Mouse (Mus musculus): ENCODE data around the gene Kmt2c.
A peak's percentile ranks its signal among the peaks of the same experiment; 100 is the strongest.
"Not testable (repeated sequence)": the region's sequence is repeated elsewhere in the genome, so short reads cannot be mapped to it uniquely, and the experiment has no call there.

Kmt2c gene

DNA sequence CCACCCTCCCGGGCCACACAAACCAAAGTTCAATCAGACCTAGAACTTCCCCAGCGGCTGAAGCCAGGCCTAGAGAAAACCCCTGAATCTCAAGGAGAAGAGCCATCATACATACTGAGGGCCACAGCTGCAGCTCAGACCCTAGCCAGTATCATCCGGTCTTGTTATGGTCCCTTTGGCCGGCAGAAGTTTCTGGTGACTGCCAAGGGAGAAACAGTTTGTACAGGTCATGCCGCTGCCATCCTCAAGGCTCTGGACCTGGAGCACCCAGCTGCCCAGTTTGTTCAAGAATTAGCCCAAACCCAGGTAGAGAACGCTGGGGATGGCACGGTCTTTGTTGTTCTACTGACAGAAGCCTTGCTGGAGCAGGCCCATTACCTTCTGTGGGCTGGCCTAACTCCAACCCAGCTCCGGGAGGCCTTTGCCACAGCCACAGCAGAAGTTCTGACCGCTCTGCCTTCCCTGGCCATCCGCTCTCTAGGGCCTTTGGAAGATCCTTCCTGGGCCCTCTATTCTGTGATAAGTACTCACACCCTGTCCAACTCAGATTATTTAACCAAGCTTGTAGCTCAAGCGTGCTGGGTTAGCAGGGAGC lies 17.8 kb upstream of the Kmt2c start:
- no peak for DNase-seq (ENCODE audit: extremely low spot score, low spot score)

DNA sequence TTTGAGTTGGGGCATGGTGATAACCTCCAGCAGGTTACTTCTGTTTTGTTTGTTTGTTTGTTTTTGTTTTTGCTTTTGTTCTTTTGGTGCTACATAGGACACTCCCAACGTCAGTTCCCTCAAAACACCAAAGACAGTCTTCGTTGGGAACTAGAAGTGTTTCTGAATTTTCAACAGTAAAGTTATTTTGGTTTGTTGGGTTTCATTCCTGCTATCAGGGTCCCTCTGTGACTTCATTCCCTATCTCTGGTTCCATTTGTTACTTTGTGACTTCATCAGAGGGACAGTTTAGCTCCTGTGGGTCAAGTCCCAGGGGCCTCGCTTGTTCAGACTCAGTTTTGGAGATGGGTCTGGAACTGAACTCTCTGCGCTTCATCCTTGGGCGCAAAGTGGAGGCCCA lies 17.2 kb upstream of the Kmt2c start, which contains the start of gene Cct8l1:
Cct8l1 (plus strand) TSS at position 301 of the 400 bp plus-strand sequence.
- DNase-seq (ENCODE audit: extremely low spot score, low spot score) = no peak

DNA sequence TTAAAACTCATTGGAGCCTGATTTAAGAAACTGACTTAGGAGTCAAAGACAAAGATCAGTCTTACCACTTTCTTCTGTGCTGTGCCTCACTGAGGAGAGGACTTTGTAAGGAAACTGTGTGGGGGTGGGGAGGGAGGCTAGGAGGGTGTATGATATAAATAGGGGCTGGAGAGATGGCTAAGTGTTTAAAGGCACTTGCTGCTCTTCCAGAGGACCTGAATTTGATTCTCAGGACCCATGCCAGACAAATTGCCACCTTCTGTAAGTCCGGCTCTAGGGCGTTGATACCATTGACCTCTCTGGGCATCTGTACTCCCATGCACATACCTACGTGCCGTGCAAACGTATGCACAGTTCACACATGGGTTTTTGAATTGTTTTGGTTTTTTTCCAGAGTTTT lies 7.5 kb upstream of the Kmt2c start:
- DNase-seq (ENCODE audit: extremely low spot score, low spot score) = no peak

DNA sequence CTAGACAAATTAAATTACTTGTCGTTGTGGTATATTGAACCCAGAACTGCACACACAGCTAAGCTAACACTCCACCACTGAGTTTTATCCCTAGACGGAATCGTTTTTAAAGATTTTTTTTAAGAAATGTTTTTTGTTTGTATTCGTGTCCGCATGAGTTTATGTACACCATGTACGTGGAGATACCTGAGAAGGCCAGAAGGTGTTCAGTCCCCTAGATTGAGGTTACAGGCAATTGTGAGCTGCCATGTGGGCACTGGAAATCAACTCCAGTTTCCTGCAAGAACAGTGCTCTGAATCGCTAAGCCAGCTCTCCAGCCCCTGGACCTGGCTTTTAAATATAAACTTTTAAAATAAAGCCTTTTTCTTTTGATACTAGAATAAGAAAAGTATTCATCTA lies 2.1 kb upstream of the Kmt2c start:
- no peak for DNase-seq (ENCODE audit: extremely low spot score, low spot score)

DNA sequence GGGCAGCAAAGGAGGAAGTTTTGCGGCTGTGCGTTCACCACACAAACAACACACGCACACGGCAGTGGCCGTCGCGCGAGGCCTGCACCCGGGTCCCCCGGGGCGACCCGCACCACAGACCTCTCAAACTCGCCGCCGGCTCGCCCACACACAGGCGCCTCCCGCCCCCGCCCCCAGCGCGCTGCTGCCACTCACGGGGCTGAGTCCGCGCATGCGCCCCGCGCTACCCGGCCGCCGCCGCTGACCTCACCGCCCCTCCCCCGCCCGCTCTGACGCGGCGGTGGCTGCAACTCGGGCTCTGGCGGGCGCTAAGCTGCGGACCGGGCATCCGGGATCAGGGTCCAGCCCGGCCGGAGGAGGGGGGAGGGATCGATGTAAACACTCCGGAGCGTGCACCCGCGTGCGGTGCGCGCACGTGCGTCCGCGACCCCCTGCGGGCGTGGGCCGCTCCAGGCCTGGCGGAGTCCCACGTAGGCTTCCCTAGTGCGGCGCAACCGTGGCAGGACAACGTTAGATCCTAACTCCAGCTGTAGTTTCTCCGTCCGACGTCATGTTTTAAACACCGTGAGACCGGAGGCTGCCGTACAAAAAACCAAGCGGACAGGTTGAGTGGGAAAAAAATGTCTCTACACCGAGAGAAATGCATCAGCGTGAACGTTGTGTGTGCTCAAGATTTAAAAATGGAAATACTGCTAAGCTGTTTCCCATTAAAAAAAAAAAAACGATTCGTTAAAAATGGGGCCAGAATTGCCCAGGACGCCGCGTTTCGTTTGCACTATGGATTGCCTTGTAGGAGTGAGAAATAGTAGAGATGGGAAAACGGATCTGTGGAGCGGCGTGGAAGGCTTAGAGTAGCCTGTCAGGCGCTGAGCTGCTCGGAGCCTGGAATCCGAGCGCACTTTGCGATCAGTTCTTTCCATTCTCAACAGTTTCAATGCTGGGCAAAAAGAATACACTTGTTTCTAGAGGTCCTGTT lies 1.1 kb upstream of the Kmt2c start:
- peak; percentile 98 for DNase-seq (ENCODE audit: extremely low spot score, low spot score)

DNA sequence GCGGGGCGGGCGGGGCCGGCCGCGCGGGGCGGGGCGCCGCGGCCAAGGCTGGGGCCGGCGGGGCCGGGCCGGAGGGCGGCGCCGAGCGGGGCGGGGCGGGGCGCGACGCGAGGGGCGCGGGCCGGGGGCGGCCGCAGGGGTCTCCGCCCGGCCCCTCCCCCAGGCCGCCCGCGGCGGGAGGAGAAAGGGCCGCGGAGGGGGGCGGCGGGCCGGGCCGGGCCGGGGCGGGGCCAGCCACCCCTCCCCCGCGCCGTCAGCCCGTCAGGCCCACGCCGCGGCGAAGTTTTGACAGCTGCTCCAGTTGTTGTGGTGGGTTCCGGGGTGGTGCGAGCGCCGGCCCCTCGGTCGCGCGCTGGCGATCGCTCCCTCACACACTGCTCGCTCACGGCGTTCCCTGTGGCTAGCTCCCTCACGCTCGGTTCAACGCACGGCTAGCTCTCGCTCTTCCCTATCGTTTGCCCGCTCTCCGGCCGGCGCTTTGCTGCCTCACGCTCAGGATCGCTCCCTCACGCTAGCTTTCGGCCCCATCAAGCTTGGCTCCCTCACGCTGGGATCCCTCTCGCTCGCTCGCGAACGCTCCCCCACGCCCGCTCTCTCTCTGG lies 339 bp upstream of the Kmt2c start:
- DNase-seq (ENCODE audit: extremely low spot score, low spot score) = no peak

DNA sequence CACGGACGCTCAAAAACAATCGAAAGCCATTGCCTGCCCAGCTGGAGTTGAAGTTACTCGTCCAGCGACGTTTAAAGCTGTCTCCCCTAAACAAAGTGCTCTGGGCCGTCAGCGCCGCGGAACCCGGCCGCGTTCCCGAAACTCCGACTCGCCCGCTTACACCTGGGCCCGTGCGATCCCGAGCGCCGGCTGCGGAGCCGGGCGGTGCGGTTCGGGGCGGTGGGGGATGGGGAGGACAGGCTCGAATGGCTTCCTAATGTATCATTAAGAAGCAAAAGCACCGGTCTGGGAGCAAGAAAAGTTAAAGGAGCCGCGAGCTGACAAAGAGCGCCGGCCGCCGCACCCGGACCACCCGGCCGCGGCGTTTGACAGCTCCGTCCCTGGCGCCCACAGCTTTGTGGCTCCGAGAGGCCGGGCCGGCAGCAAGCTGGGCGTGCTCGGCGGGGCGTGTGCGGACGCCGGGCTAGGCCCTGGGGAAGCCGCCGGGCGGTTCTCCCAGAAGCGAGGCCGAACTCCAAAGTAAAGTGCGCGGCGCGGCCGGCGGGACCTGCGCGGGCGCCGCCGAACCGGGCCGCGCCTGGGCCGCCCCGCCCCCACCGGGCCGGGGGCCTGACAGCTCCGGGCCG lies 750 bp downstream of the Kmt2c start:
- peak; percentile 68 for DNase-seq (ENCODE audit: extremely low spot score, low spot score)

DNA sequence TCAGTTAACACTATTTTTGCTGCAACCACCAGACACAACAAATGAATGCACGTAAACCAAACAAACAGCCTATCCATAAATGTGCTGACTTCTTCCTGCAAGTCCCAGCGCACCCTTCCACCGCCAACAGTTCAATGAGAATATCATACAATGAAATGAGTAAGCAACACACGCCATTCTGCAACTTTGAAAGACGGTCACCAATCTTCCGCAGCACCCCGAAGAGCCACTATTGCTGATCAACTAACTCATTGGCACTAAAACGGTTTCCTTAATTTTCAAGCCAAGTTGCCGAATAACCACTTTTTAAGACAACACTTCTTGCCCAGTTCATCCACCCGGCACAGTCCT lies 1.2 kb downstream of the Kmt2c start:
- DNase-seq (ENCODE audit: extremely low spot score, low spot score) = no peak

DNA sequence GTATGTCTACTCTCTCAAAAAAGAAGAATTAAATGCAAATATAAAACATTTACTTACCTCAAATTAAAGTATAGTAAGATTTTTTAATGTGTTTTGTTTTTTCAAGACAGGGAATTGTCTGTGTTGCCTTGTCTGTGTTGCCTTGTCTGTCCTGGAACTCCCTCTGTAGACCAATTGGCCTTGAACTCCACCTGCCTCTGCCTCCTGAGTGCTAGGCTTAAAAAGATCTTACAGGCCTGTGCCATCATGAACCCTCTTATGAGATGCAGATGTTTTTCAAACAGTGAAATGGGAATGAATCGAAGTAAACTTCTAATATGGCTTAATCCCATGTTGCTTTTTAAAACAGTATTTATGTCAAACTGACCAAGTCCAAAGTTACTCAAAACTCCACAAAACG lies 1.9 kb downstream of the Kmt2c start:
- DNase-seq (ENCODE audit: extremely low spot score, low spot score) = no peak

DNA sequence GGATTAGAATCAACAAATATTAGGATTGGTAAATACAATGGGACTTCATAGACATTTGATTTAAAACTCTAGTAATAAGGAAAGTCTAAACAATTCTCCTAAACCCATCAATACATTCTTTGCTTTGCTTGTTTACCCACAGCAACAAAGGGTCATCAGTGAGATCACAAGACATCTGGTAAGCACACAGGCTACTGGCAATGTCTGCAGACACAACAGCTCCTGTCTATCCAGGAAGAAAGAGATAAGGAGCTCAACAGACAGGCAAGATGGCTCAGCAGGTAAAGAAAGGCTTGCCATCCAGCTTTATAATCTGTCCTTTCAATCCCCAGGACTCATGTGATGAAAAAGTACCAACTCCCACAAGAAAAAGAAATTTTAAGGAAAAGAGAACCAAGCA lies 19.7 kb downstream of the Kmt2c start:
- DNase-seq (ENCODE audit: extremely low spot score, low spot score) = no peak

DNA sequence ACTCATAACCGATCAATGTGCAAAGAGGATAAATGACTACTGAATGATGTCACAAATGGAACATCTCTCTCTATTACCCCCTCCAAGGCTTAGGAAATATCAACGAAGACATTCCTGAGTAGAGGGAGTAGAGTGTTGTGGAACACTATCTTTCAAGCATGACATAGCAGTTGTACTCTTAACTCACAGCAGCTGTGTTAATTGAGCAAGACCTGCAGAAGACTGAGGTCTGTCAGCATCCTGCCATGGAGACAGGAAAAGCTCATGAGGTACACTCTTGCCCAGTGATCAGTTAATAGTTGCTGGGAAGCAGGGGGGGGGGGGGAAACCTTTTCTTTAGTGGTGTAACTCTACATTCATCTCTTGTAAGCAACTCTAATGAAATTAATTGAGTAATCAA lies 22.8 kb downstream of the Kmt2c start:
- DNase-seq (ENCODE audit: extremely low spot score, low spot score) = no peak

DNA sequence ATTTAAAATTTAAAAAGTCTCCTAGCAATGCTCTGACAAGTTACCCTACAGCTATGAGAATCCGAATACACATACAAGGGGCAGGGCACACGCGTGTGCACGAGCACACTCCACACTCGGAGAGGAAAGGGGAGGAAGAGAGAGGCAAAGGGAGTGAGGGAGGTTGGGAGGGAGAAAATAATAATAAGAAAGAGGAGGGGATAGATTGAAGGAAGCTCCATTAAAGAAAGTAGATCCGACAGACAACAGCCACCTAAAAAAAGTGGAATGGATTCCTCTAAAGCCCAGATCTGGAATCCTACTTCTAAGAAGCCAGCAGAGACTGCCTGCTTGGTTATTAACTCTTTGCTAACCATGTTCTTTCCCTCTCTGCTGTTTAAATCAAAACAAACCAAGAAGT lies 26.5 kb downstream of the Kmt2c start:
- no peak for DNase-seq (ENCODE audit: extremely low spot score, low spot score)

DNA sequence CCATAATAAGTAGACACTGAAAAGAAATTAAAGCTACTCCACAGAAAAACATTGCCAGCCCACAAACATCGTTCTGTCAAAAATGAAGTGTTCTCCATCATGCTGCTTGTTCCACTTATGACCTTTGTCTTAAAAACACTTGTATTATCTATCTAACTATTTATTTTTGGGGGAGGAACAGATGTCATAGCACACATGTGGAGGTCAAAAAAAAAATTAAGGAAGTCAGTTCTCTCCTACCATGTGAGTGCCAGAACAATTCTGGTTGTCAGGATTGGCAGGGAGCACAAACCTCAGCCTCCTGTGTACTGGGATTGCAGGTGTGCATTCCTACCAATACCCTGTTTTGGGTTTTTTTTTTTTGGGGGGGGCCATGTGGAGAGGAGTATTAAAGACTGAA lies 36.6 kb downstream of the Kmt2c start:
- DNase-seq (ENCODE audit: extremely low spot score, low spot score) = no peak

DNA sequence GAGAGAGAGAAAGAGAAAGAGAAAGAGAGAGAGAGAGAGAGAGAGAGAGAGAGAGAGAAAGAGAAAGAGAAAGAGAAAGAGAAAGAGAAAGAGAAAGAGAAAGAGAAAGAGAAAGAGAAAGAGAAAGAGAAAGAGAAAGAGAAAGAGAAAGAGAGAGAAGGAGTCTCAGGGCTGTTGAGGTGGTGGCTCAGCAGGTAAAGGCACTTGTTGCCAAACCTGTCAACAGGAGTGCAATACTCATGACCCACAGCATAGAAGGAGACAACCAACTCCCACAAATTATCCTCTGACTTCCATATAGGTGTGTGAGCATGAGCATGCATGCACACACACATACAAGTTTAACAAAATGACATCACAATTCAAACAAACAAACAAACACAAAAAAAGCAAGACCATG lies 43.2 kb downstream of the Kmt2c start:
- not testable (repeated sequence) for DNase-seq (ENCODE audit: extremely low spot score, low spot score)

DNA sequence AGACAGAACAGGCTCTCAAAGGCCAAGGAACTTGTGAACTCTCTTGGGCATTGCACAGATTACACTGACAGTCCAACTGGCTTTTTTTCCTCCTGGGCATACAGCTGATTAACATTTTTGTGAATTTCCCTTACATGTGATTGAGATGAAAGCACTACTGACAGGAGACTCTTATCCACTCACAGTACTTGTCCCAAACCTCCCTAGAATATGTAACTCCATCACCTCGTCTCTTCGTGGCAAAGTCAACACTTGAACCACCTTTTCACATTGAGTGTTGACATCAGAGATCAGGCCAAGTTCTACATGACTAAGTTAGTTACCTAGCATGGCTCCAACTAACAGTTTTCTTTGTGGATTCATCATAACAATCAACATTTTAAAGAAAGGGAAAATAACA lies 45.9 kb downstream of the Kmt2c start:
- no peak for DNase-seq (ENCODE audit: extremely low spot score, low spot score)

DNA sequence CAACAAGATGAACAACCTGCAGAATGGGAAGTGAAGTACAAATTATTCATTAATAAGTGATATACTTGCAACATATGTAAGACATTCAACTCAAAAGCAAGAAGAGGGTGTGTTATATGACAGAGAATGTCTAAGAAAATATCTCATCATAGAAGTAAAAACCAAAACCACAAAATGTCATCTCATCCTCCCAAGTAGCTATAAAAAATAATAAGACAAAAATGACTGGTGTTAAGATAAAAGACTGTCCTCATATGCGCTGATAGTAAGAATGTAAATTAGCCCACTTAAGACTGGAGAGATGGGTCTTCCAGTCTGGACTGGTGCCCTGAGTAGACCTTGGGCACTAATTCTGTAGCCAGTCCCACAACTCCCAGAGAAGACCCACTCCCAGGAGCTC lies 61.1 kb downstream of the Kmt2c start:
- DNase-seq (ENCODE audit: extremely low spot score, low spot score) = no peak

DNA sequence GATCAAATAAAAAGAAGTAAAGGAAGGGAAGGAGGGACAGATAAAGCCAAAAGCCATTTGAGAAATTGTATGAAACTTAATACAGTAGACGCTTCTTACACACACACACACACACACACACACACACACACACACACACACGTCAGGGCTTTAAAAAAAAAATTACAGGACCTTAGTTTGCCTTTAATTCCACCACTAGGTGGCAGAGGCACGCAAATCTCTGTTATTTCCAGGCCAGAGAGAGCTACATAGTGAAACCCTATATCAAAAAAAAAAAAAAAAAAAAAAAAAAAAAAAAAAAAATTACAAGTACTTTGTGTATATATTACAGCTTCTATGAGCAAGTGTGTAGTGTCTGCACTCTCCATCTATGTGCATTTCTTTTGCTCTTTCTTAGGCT lies 62.5 kb downstream of the Kmt2c start:
- DNase-seq (ENCODE audit: extremely low spot score, low spot score) = peak; percentile 30

DNA sequence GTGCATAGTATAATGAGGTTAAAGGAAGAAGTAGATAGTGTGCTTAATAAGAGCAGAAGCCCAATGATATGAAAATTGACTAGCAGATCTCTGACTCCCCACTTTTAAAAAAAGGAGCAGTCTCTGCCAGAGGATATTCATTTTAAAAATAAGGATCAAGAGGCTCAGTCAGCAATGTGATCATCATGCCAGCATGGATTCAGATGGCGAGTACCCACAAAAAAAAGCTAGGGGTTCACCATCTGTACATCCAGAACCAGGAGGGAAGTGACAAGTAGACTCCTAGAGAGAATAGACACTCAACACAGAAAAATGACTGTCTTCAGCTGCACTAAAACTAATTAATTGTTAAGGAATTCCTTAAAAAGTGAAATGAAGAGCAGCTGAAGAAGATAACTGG lies 76.0 kb downstream of the Kmt2c start:
- DNase-seq (ENCODE audit: extremely low spot score, low spot score) = no peak

DNA sequence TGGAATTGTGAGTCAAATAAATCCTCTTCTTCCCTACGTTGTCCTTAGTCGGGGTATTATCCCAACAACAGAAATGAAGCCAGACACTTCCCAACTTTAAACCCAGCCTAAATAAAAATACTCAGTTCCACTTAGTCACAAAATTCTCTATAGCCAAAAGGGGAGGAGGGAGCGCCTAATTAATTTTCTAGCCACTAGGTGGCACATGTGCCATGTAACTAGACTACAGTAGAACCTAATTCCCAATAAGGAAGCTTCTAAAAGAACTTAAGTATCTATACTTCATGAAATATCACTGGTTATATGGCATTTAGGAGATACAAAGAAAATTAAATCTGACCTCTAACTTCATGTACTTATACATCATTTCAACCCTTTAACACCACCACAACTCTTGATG lies 78.0 kb downstream of the Kmt2c start:
- DNase-seq (ENCODE audit: extremely low spot score, low spot score) = no peak

DNA sequence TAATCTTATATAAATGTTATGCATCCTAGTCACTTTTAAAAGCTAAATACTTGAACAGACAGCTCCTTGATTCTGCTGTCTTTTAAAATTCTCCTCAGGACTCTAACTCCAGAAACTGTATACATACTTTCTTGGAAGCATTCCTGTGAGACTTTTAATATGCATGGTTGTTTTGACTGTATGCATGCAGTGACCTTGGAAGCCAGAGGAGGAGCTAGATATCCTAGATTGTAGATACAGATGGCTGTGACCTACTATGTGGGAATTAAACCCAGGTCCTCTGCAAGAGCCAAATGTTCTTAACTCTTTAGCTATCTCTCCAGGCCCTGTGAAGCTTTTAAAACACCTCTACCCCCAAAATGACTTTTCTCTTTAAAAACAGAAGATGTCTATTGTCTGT lies 83.2 kb downstream of the Kmt2c start:
- no peak for DNase-seq (ENCODE audit: extremely low spot score, low spot score)

DNA sequence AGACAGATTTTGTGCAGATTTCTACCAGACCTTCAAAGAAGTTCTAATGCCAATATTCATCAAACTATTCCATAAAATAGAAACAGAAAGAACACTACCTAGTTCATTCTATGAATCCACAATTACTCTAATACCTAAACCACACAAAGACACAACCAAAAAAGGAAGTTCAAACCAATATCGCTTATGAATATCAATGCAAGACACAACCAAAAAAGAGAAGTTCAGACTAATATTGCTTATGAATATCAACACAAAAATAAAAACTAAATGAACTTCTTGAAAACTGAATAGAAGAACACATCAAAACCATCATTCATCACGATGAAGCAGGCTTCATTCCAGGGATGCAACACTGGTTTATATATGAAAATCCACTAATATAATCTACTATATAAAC lies 101.9 kb downstream of the Kmt2c start:
- DNase-seq (ENCODE audit: extremely low spot score, low spot score) = no peak

DNA sequence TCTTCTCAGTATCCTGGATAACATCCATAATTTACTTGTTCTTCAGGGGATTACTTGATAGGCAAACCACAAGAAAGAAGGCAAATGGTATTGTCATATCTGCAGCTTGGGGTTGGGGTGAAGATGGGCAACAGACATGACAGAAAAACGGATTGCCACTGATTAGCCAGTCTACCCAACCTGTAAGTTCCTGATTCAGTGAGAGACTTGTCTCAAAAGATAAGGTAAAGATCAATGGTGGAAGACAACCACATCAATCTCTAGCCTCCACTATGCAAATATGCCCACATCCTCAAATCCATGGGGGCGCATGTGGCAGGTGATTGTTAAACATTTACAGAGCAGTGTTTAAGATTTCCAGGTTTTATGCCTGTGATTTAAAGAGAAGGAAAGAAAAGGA lies 105.9 kb downstream of the Kmt2c start:
- no peak for DNase-seq (ENCODE audit: extremely low spot score, low spot score)
